Mouse (Mus musculus): ENCODE results near the gene Hfe.
A peak's percentile ranks its signal among the peaks of the same experiment; 100 is the strongest.

- no peak for TF ChIP-seq CTCF (IDR thresholded peaks at IDR 0.05; ENCODE audit: borderline replicate concordance, insufficient read depth, low read length)
- TF ChIP-seq POLR2A (IDR thresholded peaks at IDR 0.05; ENCODE audit: low read depth, low read length) = peak; percentile 46; the same call in 1 of the 2 replicates
Observed at GRCm38 (mm10) chr13:23685121-23685861, 25.4 kb downstream of the Hfe start.
